Mouse (Mus musculus): ENCODE data around the gene Cth. TPM values are rescaled to one million over a fixed set of nuclear protein-coding genes. Genes with fewer than 3 reads are reported as not detected.

Cth gene
- polyA plus RNA-seq, 1 experiment, result not detected

- no peak for TF ChIP-seq GATA1 (IDR thresholded peaks at IDR 0.05; ENCODE audit: low read length)
Measured at GRCm38 (mm10) chr3:157925706-157926510, 1.0 kb upstream of the Cth start.

GRCm38 (mm10) chr3:157923268-157923835 is 1.5 kb downstream of the Cth start:
- no peak for TF ChIP-seq GATA1 (IDR thresholded peaks at IDR 0.05; ENCODE audit: low read length)

- no peak for TF ChIP-seq GATA1 (IDR thresholded peaks at IDR 0.05; ENCODE audit: low read length)
Measured at GRCm38 (mm10) chr3:157921376-157921775, 3.5 kb downstream of the Cth start.

GRCm38 (mm10) chr3:157916336-157916735 is 8.5 kb downstream of the Cth start:
- TF ChIP-seq GATA1 (IDR thresholded peaks at IDR 0.05; ENCODE audit: low read length), result no peak

GRCm38 (mm10) chr3:157912155-157912554 is 12.7 kb downstream of the Cth start:
- no peak for TF ChIP-seq GATA1 (IDR thresholded peaks at IDR 0.05; ENCODE audit: low read length)

- no peak for TF ChIP-seq GATA1 (IDR thresholded peaks at IDR 0.05; ENCODE audit: low read length)
Measured at GRCm38 (mm10) chr3:157910262-157910661, 14.6 kb downstream of the Cth start.

GRCm38 (mm10) chr3:157908166-157908565 is 16.7 kb downstream of the Cth start:
- no peak for TF ChIP-seq GATA1 (IDR thresholded peaks at IDR 0.05; ENCODE audit: low read length)

- TF ChIP-seq GATA1 (IDR thresholded peaks at IDR 0.05; ENCODE audit: low read length), result no peak
Measured at GRCm38 (mm10) chr3:157901721-157902120, 23.2 kb downstream of the Cth start.

- no peak for TF ChIP-seq GATA1 (IDR thresholded peaks at IDR 0.05; ENCODE audit: low read length)
Measured at GRCm38 (mm10) chr3:157899986-157900385, 24.9 kb downstream of the Cth start.

- TF ChIP-seq GATA1 (IDR thresholded peaks at IDR 0.05; ENCODE audit: low read length), result no peak
Measured at GRCm38 (mm10) chr3:157897645-157898044, 27.2 kb downstream of the Cth start.

- TF ChIP-seq GATA1 (IDR thresholded peaks at IDR 0.05; ENCODE audit: low read length), result no peak
Measured at GRCm38 (mm10) chr3:157891819-157892218, 33.1 kb downstream of the Cth start.

GRCm38 (mm10) chr3:157884081-157884643 is 40.7 kb downstream of the Cth start:
- no peak for TF ChIP-seq GATA1 (IDR thresholded peaks at IDR 0.05; ENCODE audit: low read length)

- no peak for TF ChIP-seq GATA1 (IDR thresholded peaks at IDR 0.05; ENCODE audit: low read length)
Measured at GRCm38 (mm10) chr3:157883085-157883484, 41.8 kb downstream of the Cth start.

GRCm38 (mm10) chr3:157881992-157882391 is 42.9 kb downstream of the Cth start:
- no peak for TF ChIP-seq GATA1 (IDR thresholded peaks at IDR 0.05; ENCODE audit: low read length)

- TF ChIP-seq GATA1 (IDR thresholded peaks at IDR 0.05; ENCODE audit: low read length), result no peak
Measured at GRCm38 (mm10) chr3:157880983-157881382, 43.9 kb downstream of the Cth start.

- no peak for TF ChIP-seq GATA1 (IDR thresholded peaks at IDR 0.05; ENCODE audit: low read length)
Measured at GRCm38 (mm10) chr3:157877847-157878246, 47.0 kb downstream of the Cth start.
